Mouse (Mus musculus): Measurements from ENCODE around the gene Cope.

Cope gene

DNA sequence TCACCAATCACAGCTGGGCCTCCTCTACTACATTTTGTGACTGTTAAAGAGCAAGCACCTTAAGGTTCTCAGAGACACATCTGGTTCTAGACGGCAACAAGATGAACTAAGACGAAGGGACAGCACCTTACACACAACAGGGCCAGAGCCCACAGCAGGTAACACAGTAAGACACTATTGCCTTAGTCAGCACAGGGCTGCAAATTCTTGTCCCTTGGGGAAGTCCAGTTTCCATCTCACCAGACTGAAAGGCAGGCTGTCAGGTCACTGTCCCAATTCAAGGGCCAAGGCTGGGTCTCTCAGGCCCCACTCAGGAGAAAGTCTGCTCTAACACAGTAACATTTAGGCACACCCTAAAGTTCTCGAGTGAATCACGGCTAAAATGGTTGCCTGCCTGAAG, 45.1 kb downstream of the Cope start:
- in situ Hi-C loops (cut with MboI, MseI) = no loop called here

DNA sequence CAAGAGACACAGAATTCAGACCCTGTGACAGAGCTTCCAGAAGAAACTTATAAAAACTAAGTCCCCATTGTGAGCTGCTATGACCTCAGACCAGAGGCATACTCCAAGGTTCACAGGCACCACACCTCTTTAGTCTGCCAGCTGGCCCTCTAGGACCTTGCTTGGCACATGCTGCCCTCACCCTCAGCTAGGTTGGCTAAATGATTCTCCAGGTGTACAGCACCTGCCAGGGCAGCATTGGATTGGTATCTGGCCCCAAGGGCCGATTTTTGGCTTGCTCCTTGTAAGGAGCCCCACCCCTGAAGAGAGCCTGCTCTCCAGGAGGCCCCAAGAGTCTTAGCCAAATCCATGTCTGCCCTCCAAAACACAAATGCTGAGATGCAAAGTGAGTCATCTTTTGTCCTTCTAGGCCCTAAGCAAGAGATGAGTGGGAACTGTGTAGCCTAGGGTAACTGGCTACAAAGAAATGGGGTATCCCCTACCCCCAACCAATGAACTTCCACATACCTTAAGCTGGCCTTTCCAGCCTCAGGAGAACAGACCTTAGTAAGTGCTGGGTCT, 45.6 kb downstream of the Cope start:
- in situ Hi-C loops (cut with MboI, MseI) = no loop called here

DNA sequence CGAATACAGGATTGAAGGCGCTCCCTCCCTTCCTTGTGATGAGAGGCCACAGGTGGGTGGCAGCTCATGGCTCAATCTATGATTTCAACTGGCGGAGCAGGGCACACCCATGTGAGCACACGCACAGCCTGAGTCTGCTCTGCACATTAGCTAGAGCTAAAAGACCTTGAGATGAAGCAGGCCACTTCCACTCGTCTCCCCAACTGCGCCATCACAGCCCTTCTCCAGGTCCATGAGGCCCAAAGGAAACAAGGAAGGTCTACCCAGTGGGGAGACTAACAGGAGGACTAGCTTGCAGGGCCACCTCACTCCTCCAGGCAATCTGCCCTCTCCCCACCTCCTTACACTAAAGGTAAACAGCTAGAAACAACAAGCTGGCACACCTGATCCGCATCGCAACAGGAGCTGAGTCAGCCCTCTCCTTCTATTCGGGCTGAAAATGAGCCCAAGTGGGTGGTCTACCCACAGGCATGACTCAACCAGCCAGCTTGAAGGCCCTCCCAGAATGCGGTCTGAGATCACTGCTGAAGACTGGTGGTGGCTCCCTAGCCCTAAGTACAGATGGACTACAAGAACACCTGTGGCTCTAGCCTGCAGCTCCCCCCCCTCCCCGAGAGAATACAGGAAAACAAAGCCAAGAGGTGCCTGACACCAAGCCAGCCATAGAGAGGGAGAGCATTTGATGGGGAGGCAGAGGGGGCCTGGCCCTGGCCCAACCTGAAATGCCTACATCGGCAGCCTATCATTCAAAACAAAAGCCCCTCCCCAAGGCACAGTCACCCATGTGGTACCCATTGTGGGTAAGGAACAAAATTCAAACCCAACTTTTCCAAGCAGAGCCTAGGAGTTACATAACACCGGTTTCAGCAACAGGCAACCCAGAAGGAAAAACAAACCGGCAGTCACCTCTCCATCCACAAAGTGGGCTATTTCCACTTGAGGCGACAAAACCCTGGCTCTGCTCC, 49.0 kb downstream of the Cope start:
- in situ Hi-C loops (cut with MboI, MseI) = no loop called here

DNA sequence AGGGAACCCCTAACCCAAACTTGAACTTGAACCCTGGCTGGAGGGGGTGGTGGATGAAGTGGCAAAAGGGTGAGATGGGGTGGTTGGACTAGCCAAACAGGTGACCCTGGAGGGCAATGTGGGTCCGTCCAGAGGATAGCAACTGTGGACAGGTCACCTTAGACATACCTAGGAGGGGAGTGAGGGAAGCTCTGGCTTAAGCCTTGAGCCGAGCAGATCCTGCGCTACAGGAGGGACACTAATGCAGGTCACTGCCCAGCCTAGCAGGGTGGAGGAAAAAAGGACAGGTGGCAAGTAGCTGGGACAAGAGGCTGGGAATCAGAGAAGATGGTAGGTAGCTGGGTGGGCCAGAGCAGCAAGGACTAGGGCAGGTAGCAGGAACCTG, 49.7 kb downstream of the Cope start:
- in situ Hi-C loops (cut with MboI, MseI) = no loop called here

DNA sequence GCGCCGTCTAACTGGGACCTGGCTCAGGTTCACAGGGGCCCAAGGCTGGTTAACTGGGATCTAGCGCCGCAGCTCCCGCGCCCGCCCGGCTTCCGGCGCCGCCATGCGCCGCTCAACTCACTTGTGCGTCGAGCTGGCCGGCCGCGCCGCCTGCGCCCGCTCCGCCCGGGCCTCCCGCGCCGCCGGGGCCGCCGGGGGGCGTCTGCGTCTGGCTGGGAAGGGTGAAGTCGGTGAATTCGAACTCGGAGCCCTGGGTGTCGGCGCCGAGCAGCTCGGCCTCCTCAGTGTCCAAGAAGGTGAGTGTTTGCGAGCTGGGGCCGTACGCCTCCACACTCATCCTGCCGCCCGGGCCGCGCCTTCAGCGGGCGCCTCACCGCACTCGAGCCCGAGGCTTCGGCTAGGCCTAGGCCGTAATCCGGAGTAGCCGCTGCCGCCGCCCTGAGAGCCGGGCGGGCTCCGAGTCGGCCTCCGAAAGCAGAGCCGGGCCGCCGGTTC, 50.4 kb downstream of the Cope start:
- in situ Hi-C loops (cut with MboI, MseI) = no loop called here

DNA sequence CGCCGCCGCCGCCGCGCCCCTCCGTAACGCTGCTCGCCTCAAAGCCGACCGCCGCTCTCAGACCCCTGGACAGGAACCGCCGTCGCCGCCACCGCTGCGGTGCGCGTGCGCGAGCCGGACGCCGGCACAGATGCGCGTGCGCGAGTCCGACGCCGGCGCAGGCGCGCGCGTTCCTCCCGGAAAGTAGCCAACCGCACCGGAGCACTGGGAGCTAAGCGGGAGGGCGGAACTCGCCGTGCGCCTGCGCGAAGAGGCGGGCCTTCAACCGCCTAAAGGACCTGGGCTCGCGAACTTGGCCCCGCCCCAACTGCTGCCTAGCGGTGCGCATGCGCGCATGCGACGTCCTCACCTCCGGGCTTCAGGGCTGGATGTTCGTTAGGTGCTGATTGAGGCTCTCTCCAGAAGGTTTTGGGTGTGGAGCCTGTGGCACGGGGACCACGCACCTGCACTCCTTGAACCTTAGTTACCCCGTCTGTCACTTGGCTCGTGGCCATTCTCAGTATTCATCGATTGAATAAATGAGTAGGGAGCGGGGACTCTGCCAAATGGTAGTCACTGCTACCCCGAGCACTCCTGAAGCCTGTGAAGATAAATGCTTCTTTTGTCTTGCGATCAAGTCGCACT, 51.0 kb downstream of the Cope start, which contains the start of gene Upf1:
TSS of gene Upf1 (minus strand) at position 85 of the 624 bp plus-strand sequence.
- in situ Hi-C loops (cut with MboI, MseI) = no loop called here

DNA sequence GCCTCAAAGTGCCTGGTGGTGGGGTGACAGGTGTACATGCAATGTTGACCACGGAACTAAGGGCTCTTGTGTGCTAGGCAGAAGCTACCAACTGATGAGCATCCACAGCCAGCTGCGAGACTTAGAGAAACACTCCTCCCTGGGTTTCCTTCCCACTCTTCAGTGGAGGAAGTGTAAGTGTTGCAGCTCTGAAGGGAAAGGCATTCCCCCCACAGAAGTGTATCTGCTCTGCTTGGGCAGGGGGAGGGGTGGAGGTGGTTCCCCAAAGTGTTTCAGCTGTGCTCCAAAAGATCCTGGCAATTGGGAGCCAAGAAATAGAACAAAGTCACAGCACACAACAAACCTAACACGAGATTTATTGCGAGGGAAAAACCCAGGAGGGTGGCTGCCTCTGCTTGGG, 51.7 kb downstream of the Cope start:
- in situ Hi-C loops (cut with MboI, MseI) = no loop called here

DNA sequence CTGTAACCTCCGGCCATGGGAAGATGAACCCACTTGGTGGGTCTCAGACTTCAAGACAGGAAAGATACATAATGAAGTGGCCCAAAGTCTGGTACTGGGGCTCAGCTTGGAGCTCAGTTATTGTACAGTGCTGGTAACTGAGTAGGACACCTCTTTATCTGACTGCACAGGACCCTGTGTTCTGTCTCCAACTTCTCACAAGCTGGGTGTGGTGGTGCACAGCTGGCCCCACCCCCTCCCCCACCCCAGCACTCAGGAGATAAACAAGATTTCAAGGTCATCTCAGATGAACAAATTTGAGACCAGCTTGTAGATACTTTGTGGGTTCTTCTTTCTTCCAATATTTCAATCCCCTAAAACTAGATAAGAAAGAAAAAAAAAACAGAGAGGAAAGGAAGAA, 53.8 kb downstream of the Cope start:
- in situ Hi-C loops (cut with MboI, MseI) = no loop called here

DNA sequence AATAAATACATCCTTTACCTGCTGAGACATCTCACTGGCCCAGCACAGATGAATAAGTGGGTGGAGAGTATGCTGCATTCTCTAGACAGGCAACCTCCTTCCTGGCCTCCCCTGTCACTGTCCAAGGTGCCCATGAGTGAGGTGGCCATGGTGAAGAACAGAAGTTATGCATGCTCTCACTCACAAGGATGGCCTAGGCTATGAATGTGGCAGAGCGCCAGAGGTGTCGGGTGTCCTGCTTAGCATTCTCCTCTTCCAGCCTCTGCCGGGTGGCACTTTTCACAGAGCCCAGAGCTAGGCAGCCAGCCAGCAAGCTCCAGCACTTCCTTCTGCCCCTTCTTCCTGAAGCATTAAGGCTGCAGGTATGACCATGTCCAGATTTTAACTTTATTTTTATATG, 57.1 kb downstream of the Cope start:
- in situ Hi-C loops (cut with MboI, MseI) = no loop called here

DNA sequence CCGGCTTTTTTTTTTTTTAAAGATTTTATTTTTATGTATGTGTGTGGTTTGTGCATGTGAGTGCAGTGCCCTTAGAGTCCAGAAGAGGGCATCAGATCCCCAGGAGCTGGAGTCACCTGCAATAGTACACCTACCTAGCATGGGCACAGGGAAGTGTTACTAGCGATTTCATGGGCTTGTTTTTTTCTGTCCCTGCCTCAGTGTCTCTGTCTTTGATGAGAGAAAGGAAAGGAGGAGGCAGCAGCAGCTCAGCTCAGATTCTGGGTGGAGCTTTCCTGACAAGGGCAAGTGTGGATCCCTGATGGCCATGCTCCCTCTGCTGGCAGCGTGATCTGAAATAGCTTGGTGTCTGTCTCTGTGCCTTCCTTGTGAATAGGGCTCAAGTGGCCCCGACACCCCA, 58.5 kb downstream of the Cope start:
- in situ Hi-C loops (cut with MboI, MseI) = no loop called here

DNA sequence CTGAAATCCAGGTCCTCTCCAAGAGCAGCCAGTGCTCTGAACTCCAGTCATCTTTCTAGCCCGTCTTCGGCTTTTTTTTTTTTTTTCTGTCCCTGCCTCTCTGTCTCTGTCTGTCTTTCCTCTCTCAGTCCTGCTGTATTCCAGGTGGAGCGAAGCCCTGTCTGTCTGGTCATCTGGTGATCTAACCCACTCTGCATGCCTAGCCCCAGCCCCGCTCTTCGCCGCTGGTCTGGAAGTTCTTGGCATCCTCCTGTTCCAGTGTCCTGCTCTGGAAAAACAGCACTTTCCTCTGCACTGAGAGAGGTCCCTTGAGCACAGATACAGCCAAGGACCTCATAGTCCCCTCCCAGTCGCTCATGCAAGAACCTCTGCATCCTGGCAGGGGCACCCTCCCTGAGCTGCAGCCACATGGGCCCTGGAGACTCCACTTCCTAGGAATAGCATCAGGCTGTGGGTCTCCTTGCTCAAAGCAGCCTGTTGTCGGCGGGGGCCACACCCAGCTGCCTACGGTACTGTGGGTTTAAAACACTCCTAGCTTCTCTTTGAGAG, 59.2 kb downstream of the Cope start:
- in situ Hi-C loops (cut with MboI, MseI) = no loop called here

All from T-helper 17 cell (primary cell).